Mouse (Mus musculus) embryonic fibroblast, embryonic 13.5 days (primary cell): ENCODE results near the gene Polrmt.

ENCODE experiments used
- CTCF ChIP-seq: IDR thresholded peaks from 2 replicates; pipeline ENCODE4 v1.5.1; 2011; ENCODE audit warnings: mild to moderate bottlenecking, control low read depth, low read length, moderate library complexity, borderline replicate concordance; ENCODE audit not compliant: insufficient read depth
- POLR2A ChIP-seq: IDR thresholded peaks from 2 replicates; pipeline ENCODE4 v1.6.1; 2011; ENCODE audit warnings: low read depth, mild to moderate bottlenecking, control low read depth, low read length, moderate library complexity

DNA sequence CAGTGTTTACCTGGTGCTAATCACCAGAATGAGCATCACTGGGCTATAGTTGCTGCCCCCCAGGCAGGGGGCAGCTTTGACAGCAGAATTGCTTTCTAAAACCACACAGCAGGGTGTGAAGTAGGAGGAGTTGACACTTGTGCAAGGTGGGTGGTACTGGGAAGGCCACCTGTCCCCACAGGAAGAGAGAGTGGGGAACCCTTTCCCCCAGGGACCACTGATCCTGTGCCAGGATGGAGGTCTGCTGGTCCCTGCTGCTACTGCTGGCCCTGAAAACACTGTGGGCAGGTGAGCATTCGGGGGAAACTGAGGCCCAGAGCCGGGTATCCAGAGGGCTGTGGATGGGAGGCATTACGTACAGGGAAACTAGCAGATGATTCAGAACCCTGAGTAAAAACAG, 57.2 kb downstream of the Polrmt start:
- TF ChIP-seq CTCF (no peak), POLR2A (no peak)
